Mouse (Mus musculus) induced T-regulatory cell, adult 2 months (primary cell): ENCODE results near the gene Cul9.
"Not testable (repeated sequence)": the region's sequence is repeated elsewhere in the genome, so short reads cannot be mapped to it uniquely, and the experiment has no call there.

Source experiments
- DNase-seq: peaks from one replicate; pipeline ENCODE4 v3.0.0-alpha.2; 2012; ENCODE audit warnings: low read depth

The Cul9 gene

GRCm38 (mm10) chr17:46503847-46504638 is 42.1 kb downstream of the Cul9 start:
- no peak for DNase-seq

DNA sequence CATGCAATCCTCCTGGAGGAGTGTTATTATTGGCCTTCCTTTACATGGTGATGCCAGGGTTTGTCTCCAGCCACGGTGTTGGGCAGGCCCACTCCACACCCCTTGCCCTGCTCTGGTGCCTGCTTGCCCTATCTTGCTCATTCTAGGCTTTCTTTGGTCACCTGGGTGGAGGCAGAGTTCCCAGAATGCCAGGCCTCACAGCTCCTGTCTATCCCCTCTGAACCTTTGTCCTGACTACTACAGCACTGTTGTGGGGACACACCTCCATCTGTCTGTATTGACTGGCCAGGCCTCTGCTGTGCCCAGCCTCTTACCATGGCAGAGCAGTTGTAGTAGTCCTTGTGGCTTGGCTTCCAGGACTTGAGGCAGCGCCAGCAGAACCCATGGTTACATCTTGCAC is 43.4 kb downstream of the Cul9 start:
- no peak for DNase-seq

GRCm38 (mm10) chr17:46497956-46498355 is 48.2 kb downstream of the Cul9 start:
- no peak for DNase-seq

- DNase-seq, result peak; percentile 65
Measured at GRCm38 (mm10) chr17:46496623-46497434, 49.4 kb downstream of the Cul9 start, which contains the start of gene Dnph1. Gene Dnph1 (plus strand): TSS chr17:46496711.

DNA sequence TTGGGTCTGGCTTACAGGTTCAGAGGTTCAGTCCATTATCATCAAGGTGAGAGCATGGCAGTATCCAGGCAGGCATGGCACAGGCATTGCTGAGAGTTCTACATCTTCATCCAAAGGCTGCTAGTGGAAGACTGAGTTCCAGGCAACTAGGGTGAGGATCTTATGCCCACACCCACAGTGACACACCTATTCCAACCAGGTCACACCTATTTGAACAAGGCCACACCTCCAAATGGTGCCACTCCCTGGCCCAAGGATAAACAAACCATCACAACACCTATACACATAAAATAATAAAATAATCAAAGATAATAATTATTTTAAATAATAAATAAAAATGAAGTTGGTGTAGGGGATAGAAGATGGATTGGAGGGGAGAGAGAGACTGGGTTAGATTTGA is 50.1 kb downstream of the Cul9 start:
- not testable (repeated sequence) for DNase-seq

GRCm38 (mm10) chr17:46495486-46495885 is 50.7 kb downstream of the Cul9 start:
- no peak for DNase-seq

DNA sequence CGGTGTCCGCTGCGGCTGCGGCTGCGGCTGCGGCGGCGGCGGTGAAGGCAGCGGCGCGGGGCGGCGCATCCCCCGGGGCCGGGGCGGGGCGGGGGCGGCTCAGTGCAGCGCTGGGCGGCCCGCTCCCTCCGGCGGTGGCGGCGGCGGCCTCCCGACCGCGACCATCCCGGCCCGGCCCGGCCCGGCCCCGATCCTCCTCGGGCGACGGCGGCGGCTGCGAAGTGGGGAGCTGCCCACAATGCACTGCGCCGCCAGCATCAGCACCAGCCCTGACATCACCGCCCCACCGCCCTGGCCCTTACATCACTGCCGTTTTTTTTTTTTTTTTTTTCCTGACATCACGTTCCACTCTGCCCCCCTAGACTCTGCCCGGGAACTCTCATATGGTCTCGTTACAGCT is 58.8 kb downstream of the Cul9 start, which contains the start of gene Ttbk1:
Gene Ttbk1 (minus strand): TSS at position 245 of the 400 bp plus-strand sequence.
- DNase-seq, result peak; percentile 43

GRCm38 (mm10) chr17:46486995-46487394 is 59.2 kb downstream of the Cul9 start:
- DNase-seq, result no peak

- DNase-seq, result peak; percentile 22
Measured at GRCm38 (mm10) chr17:46484461-46484875, 61.7 kb downstream of the Cul9 start.

GRCm38 (mm10) chr17:46484021-46484431 is 62.2 kb downstream of the Cul9 start:
- peak; percentile 32 for DNase-seq

DNA sequence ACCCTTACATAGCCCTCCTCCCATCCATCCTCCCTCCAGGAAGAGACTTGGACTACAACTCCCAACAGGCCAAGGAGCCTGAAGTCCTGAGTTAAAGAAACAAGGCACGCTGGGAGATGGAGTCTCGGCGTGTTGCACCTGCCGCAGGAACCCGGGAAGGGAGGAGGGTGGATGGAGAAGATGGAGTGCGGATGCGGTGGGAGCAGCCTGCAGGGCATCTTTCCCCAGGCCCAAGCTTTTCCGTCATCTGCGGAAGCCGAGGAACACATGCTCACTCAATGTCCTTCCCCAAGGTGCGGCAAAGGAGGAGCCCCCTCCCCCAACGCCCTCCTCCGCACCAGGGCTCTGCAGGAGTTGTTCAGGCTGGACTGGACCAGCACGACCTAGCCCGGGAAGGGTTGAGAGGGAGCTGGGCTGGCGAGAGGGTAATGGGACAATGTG is 62.6 kb downstream of the Cul9 start:
- no peak for DNase-seq

DNA sequence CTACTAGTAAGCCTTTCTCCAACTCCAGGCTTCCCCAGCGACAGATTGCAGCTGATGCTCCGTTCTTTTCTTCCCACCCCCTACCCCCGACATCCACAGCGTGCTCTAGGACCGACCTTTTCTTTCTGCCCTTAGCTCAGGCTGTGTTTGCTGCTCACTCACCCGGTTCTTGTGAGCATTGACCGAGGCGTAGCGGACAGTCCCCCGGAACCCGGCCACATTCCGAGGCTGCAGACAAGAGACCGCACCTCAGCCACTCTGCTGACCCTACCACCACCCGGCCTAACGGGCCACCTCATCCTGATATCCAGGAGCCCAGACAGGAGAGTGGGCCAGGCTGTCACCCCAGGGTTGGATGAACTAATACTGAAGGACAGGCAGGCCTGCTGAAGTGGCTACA is 68.9 kb downstream of the Cul9 start:
- no peak for DNase-seq

DNA sequence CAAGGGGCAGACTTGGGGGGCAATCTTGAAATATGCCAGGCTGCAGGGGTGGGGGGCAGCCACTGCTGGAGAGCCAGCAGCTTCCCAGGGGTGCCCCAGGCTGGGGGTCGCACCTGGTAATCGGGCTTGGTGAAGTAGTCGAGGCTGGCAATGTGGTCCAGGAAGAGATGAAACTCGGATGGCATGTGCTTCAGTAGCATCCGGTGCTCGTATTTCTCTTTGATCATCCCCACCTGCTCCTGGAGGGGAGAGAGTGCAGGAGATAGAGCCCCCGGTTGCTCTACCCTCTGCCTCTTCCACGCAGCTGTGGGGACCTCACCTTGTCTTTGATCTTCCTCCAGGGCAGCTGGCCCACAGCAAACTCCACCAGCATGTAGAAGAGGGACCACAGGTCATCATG is 69.6 kb downstream of the Cul9 start:
- no peak for DNase-seq

- DNase-seq, result no peak
Measured at GRCm38 (mm10) chr17:46467830-46468229, 78.4 kb downstream of the Cul9 start.

DNA sequence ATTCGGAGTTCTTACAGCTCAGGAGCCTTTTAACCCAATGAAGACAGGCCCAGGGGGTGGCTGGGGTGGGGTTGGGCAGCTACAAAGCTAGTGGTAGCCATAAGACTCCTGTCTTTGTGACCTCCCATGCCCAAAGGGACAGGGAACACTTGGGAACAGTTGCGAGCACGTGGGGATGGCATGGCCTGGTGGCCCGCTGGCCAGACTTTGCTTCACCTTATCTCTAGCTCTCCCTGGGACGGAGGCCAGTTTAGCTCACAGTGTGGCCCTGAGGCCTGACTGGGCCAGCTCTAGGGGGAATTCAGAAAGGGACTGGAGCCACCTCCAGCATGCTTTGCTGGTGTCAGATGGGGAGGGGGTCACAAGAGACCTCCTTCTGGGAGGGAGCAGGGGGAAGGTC is 84.0 kb downstream of the Cul9 start:
- no peak for DNase-seq

- no peak for DNase-seq
Measured at GRCm38 (mm10) chr17:46461347-46461746, 84.8 kb downstream of the Cul9 start.

DNA sequence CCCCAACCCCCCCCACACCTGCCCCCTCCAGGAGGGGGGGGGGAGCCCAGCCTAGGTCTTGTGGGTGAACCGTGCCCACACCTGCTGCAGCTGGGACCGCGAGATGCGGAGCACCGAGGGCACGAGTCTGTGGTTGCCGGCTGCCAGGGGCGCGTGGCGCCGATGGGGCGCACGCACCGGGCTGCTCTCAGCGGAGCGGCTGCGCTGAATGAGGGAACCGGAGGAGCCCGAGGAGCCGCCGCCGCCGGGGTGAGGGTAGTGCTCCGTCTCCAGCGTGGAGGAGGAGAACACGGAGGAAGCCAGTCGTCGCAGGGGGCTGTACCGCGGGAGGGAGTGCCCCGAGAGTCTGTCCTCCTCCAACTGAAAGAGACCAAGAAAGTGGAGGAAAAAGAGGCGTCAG is 85.5 kb downstream of the Cul9 start:
- DNase-seq, result no peak

- DNase-seq, result no peak
Measured at GRCm38 (mm10) chr17:46458439-46458838, 87.7 kb downstream of the Cul9 start.

GRCm38 (mm10) chr17:46457791-46458190 is 88.4 kb downstream of the Cul9 start:
- peak; percentile 66 for DNase-seq

- DNase-seq, result peak; percentile 15
Measured at GRCm38 (mm10) chr17:46455110-46455691, 91.0 kb downstream of the Cul9 start.

DNA sequence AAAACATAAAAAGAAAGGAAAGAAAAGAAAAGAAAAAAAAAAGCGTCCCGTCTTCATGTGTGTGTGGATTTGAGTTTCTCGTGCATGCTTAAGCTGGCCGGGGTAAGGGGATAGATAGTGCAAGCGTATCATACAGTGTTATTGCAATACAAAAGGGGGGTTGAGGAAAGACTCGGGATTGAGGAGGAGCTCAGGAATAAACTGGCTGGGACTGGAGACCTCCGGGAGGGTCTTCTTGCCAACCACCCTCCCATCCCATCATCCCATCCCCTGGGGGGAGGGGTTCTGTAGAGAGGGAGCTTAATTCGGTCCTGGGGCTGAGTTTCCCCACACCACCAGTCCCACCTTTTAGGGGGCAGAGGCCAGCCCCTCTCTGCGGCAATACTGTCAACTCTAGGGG is 91.6 kb downstream of the Cul9 start:
- no peak for DNase-seq

DNA sequence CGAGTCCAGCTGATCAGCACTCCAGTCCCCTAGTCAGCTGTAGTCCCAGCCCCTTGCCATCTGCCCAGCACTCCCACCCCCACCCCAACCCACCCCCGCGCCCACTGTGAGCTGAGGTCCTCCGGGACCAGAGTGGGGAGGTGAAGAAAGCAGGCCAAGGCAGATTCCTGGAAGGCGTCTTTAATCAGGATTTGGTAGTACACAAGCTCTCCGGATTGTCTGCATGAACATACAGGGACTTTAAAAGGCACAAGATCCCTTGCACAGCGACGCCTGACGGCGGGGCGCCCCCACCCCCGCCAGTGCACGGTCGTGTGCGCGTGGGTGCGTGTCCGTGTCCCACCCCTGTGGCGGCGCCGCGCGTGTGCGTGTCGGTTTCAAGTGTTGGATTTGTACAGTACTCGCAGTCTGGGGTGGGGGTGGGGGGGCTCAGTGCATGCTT is 92.2 kb downstream of the Cul9 start:
- no peak for DNase-seq
